Mouse (Mus musculus): Measurements from ENCODE around the gene Derl2. TPM values are rescaled to one million over a fixed set of nuclear protein-coding genes. Genes with fewer than 3 reads are reported as not detected.

Gene Derl2
- polyA plus RNA-seq (2014; fragmentation: Illumina TruSeq; extraction: RNeasy Lipid Tissue Mini Kit (QIAGEN cat#74804)) = 100 TPM

DNA sequence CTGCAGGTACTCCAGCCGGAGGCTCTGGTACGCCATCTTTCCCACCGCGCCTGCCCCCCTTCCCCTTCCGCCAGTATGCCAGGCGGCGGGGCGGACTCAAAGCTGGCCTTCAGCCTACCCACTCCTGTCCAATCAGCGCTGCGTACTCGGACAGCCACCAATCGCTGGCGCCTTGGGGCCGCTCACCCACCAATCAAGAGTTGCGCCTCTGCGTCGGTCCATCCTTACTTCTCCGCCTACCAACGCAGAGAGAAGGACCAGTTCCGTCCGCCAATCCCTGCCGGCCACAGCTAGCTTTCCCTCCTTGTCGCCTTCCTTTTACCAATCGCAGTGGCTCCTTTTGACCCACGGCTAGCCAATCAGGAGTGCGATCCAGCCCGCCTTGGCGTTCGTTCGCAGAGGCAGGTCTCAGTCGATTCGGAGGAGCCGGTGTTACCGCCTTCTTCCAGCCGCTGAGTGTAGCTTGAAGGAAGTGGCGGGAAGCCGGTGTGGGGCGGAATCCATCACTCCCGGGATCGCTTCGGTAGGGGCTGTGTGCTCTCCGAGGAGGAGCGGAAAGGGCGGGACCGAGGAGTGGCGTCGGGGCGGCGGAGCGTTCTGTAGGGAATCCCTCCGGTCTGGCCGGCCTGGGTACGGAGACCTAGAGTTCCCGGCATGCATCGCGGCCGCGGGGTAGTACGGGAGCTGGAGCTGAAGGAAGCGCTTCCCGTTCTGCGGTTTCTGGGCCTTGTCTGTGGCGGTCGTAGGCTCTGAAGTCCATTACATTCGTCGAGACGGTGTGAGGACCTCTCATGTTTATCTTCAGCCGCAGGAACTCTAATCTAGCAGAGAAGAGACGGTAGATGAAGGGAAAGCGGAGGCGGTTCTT lies at the start of gene Derl2, which contains the start of gene Mis12:
Derl2 (minus strand) TSS at position 641 of the 868 bp plus-strand sequence.
Mis12 (plus strand) TSS at position 411 of the 868 bp plus-strand sequence.

DNA sequence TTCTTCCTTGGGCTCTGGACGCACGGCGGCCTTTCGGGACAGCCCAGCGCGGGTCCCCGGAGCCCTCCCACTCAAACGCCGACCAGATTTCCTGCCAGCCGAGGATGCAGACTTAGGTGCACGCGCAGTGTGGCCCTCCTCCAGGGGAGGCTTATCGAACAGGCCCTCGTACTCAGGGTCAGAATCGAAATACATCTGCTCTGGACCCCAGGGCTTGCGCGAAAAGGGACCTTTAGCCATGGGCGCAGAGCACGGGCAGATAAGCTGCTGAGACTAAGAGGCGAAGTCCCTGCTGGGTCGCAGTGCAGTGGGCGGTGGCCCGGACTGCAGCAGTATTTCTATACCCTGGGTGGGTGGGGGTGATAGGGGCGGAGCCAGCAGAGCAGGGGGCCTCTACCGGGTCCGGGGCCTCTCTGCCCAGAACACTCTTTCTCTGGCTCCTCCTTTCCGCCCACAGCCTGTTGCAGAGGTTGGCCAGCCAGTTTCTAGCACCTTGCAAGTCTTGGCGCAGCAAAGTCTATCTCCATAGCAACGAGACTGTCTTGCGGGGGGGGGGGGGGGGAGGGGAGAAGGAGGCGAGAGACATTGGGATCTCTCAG lies 13.6 kb upstream of the Derl2 start, which contains the start of gene 6330403K07Rik:
6330403K07Rik (minus strand) TSS at position 351 of the 599 bp plus-strand sequence.

DNA sequence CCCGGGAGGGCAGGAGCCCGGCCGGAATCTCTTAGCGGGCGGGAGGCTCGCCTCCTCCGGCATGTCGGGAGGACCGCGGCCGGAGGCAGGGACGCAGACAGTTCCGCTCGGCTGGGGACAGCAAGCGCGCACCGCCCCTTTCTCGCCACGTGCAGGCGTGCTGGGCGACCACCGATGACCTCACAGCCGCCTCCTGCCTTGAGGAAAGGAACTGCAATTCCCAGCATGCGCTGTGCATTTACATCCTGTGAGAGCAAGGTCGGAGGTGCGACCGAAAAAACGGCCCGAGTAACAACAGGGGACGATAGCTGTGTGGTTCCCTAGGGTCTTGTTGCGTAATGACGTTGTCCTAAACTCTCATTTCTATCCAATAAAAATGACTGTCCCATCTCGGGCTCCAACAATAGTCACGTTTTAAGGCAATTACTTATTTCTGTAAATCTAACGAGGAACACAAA lies 15.3 kb downstream of the Derl2 start, which contains the start of gene Dhx33:
Dhx33 (minus strand) TSS at position 122 of the 458 bp plus-strand sequence.

DNA sequence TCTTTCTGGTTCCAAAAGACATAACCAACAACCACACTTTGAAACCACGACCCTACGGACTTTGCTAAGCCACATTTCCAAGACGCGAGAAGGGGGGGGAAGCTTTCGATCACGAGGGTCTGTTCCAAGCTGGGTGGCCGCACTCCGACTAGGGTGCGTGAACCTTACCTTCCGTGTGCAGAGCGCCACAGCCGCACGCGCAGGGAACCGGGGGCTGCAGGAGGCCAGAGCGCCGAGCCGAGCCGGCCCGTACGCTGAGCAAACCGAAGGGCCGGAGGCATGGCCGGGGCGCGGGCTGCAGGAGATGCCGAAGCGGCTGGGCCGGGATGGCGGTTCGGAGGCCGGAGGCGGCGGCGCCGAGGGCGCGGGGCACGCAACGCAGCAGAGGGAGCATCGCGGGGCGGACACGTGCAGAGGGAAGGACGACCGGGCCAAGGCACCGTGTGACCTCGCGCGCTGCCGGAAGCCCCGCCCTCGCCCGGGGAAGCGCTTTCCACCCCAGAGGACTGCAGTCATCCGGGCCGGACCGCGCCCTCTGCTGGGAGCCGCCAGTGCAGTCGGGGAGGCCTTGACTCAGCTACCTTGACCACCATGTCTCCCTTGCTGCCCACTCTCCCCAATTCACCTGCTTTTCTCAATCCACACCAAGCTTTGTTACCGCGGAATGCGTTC lies 36.9 kb downstream of the Derl2 start, which contains the start of gene C1qbp:
C1qbp (minus strand) TSS at position 470 of the 672 bp plus-strand sequence.

DNA sequence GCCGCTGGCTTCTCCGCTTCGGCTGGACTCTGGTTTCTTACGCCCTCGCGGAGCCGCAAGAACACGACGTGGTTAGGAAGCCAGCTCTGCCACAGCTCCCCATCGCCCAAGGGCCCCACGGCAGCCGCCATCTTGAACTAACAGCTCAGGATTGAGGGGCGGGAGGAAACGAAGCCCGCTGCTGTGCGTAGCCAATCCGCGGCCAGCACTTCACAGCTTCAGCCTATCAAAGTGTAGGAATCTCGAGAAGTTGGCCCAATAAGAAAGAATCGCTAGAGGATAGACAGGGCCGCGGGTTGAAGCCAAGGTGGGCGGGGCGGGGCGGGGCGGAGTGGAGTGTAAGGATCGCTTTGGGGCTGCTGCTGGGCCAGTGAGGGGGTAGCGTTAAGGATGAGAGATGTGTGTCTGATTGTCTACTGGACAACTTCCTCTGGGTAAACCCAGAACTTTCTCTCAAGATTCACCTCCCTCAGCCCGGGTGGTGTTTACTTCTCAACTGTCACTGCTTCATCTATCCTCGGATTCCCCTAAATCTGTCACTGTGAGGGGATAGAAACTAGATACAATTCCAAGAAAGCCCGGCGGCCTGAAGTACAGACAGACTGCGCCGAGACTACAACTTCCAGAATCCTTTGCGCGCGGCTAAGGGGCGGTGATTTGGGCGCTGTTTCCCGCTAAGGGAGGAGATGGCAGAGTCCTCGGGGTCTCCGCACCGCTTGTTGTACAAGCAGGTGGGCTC lies 49.7 kb downstream of the Derl2 start, which contains the start of the genes Nup88 and Rpain:
Nup88 (minus strand) TSS at position 153 of the 739 bp plus-strand sequence.
Rpain (plus strand) TSS at position 393 of the 739 bp plus-strand sequence.

Other genes starting within 250 kb of the Derl2 start
- not detected for gene Scimp, start 207.3 kb downstream of the Derl2 start, polyA plus RNA-seq (2014; fragmentation: Illumina TruSeq; extraction: RNeasy Lipid Tissue Mini Kit (QIAGEN cat#74804))
- 120 TPM for gene Rabep1, start 175.1 kb downstream of the Derl2 start, polyA plus RNA-seq (2014; fragmentation: Illumina TruSeq; extraction: RNeasy Lipid Tissue Mini Kit (QIAGEN cat#74804))
- 172 TPM for gene Nup88, start 49.9 kb downstream of the Derl2 start, polyA plus RNA-seq (2014; fragmentation: Illumina TruSeq; extraction: RNeasy Lipid Tissue Mini Kit (QIAGEN cat#74804))
- gene Rpain, start 49.6 kb downstream of the Derl2 start, polyA plus RNA-seq (2014; fragmentation: Illumina TruSeq; extraction: RNeasy Lipid Tissue Mini Kit (QIAGEN cat#74804)) = 7.9 TPM
- gene C1qbp, start 36.8 kb downstream of the Derl2 start, polyA plus RNA-seq (2014; fragmentation: Illumina TruSeq; extraction: RNeasy Lipid Tissue Mini Kit (QIAGEN cat#74804)) = 216 TPM
- 25.5 TPM for gene Dhx33, start 15.4 kb downstream of the Derl2 start, polyA plus RNA-seq (2014; fragmentation: Illumina TruSeq; extraction: RNeasy Lipid Tissue Mini Kit (QIAGEN cat#74804))
- 96.5 TPM for gene Mis12, start 230 bp downstream of the Derl2 start, polyA plus RNA-seq (2014; fragmentation: Illumina TruSeq; extraction: RNeasy Lipid Tissue Mini Kit (QIAGEN cat#74804))
- 8.9 TPM for gene 6330403K07Rik, start 13.7 kb upstream of the Derl2 start, polyA plus RNA-seq (2014; fragmentation: Illumina TruSeq; extraction: RNeasy Lipid Tissue Mini Kit (QIAGEN cat#74804))
- gene Nlrp1a, start 124.9 kb upstream of the Derl2 start, polyA plus RNA-seq (2014; fragmentation: Illumina TruSeq; extraction: RNeasy Lipid Tissue Mini Kit (QIAGEN cat#74804)) = 0.31 TPM
- gene Nlrp1b, start 210.9 kb upstream of the Derl2 start, polyA plus RNA-seq (2014; fragmentation: Illumina TruSeq; extraction: RNeasy Lipid Tissue Mini Kit (QIAGEN cat#74804)) = 0.23 TPM